Mouse (Mus musculus) heart, embryonic 16.5 days (tissue): ENCODE measurements at regions not wholly inside any gene's neighbourhood (a gene's known extent, or its start where the extent isn't known, plus 50 kb on each side); places are given as distances from the start of the nearest gene placed in this dataset.

Experiments
- ATAC-seq: fragments of 200-750 bp; cut with Nextera tagmentation; replicated peaks from 2 replicates; pipeline ENCODE4 v1.8.0; 2017; ENCODE audit warnings: moderate number of reproducible peaks; ENCODE audit not compliant: insufficient read depth, low FRiP score; ENCODE audit errors: extremely low read depth
- H3K27ac ChIP-seq: fragments of 300-500 bp; sonication (generic); 2 replicates; pipeline ENCODE4 v1.5.1; 2014; ENCODE audit warnings: mild to moderate bottlenecking, low read length, control low read depth, moderate library complexity
- H3K27me3 ChIP-seq: fragments of 300-500 bp; sonication (generic); 2 replicates; pipeline ENCODE4 v1.6.1; 2014; ENCODE audit warnings: low read length, mixed read lengths; ENCODE audit not compliant: control insufficient read depth, insufficient read depth
- H3K36me3 ChIP-seq: fragments of 300-500 bp; sonication (generic); 2 replicates; pipeline ENCODE4 v1.6.1; 2014; ENCODE audit not compliant: control insufficient read depth, insufficient read depth
- H3K4me1 ChIP-seq: fragments of 300-500 bp; sonication (generic); 2 replicates; pipeline ENCODE4 v1.6.1; 2014; ENCODE audit warnings: low read length, mixed read lengths; ENCODE audit not compliant: control insufficient read depth, insufficient read depth
- H3K4me2 ChIP-seq: fragments of 300-500 bp; sonication (generic); 2 replicates; pipeline ENCODE4 v1.6.1; 2014; ENCODE audit warnings: low read depth, mild to moderate bottlenecking, control low read depth, low read length
- H3K4me3 ChIP-seq: fragments of 300-500 bp; sonication (generic); 2 replicates; pipeline ENCODE4 v1.5.1; 2014; ENCODE audit warnings: mild to moderate bottlenecking, control low read depth, low read length
- H3K9ac ChIP-seq: fragments of 300-500 bp; sonication (generic); 2 replicates; pipeline ENCODE4 v1.6.1; 2014; ENCODE audit warnings: low read length, control low read depth
- H3K9me3 ChIP-seq: fragments of 300-500 bp; sonication (generic); replicated peaks from 2 replicates; pipeline ENCODE4 v1.6.1; 2016; ENCODE audit warnings: low read length; ENCODE audit not compliant: control insufficient read depth
- WGBS: fragments of 180-500 bp; shearing (Covaris S2); extraction: QIAGEN DNeasy Blood & Tissue Kit; methylation state at CpG from one replicate; pipeline ENCODE4 v1.1.7; 2014; 5-methylcytosine and 5-hydroxymethylcytosine counted together

DNA sequence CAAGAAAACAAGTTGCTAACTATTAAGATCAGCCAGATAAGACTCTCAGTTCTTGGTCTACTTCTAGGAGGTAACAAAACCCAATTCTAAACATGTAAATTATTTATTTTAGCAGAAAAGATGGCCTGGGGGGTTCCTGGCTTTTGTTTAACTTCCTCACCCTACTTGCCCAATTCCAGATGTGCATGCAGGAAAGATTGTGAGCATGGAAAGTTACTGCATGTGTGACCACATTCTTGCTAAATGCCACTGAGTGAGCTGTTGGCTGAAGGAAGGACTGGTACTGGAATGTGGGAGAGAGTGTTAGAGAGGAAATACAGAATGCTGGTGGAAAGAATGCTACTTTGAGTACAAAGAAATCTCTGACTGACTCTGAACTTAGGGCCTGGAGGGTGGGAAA is 72.1 kb upstream of the Vgll3 start:
- no peaks in the 10 kb centered on the region for H3K9me3 ChIP-seq
- no peak for ATAC-seq
- H3K36me3 ChIP-seq: no peaks in the 10 kb centered on the region
- no peak overlapping the region for H3K9ac ChIP-seq
- no peak overlapping the region for H3K4me2 ChIP-seq
- no peak overlapping the region for H3K27ac ChIP-seq
- no peak overlapping the region for H3K4me3 ChIP-seq
- no peaks in the 10 kb centered on the region for H3K27me3 ChIP-seq
- H3K4me1 ChIP-seq: no peaks in the 10 kb centered on the region

DNA sequence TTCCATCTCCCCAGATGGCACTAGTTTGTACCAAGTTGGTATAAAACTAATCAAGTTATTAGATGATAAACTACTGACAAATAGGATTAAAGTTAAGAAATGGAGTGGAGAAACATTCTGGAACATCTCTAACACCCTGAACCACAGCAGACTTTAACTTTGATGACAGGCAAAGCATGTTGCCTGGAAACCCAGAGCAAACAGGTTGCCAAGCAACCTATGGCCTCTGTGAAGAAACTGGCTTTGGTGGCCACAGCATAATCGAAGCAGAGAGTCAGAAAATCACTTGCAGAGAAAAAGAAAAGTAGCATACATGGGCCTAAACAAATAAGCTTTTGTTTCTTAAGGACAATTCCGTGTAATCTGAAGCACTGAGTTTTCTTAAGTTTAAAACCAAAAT is 59.4 kb upstream of the Vgll3 start:
- 54% methylated on average over 2 of the region's 2 CpGs for WGBS
- no peak for ATAC-seq
- H3K27ac ChIP-seq: no peak overlapping the region
- no peaks in the 10 kb centered on the region for H3K27me3 ChIP-seq
- H3K4me3 ChIP-seq: no peak overlapping the region
- no peaks in the 10 kb centered on the region for H3K9me3 ChIP-seq
- no peaks in the 10 kb centered on the region for H3K4me1 ChIP-seq
- H3K36me3 ChIP-seq: no peaks in the 10 kb centered on the region
- H3K9ac ChIP-seq: no peak overlapping the region
- H3K4me2 ChIP-seq: no peak overlapping the region
